Comparison of ENCODE assay signal across 7 mouse cellular contexts in the genomic region with DNA sequence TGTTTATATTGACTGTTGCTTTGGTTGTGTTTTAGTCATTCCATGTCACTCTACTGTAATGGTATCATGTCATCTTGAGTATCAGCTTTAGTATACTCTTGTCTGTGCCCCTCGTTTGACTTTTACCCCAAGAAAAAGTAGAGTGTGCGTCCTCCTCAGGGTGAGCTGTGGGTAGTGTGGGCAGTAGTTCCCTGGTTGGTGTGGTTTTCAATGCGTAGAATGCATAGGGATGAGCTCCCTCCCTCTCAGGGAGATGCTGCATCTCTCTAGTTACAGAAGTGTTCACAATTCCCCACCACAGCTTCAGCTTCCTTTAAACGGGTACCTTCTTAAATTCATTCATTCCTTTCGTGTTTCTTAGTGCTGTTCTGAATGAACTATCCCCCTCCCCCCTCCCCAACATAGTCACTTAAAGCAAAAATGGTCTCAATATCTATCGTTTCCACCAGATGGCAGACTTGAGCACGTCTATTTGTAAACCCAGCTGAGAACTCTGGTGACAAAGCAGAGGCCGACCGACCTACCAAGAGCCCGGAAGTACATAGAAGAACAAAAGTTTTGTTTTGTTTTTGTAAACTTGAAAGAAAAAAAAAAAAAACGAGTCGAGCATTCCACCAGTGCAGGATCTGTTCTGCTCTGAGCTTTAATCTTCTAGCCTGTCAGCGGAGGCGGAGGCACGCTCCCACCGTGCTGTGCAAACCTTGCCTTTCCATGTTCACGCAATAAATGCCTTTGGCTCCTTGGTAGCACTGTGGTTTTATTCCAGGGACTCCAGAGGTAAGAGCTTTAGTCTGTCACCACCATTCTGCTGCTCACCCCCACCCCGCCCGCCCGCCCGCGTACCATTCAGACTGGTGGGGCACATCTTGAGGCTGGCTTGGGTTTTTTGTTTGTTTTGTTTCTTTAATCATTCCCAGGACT. TPM values are rescaled to one million over a fixed set of nuclear protein-coding genes. Genes with fewer than 3 reads are reported as not detected.
DNase-seq lines count a peak whose midpoint lies in the region.

No protein-coding gene starts in this region.

- DNase-seq in CD8-positive naive resting alpha-beta T cell, adult 2 months (ENCODE audit: low read depth in 2 of 2, low spot score in 2 of 2), result peak; percentile 66 to 77
- DNase-seq in Muller cell, postnatal 12 days (ENCODE audit: inconsistent ontology term), result peak; percentile 50
- DNase-seq in embryo, embryonic 9.5 days (ENCODE audit: extremely low spot score), result peak; percentile 66
- DNase-seq in heart, postnatal 36 days, result peak; percentile 22 to 41
- DNase-seq in kidney, postnatal 36 days, result peak; percentile 73 to 76
- peak; percentile 86 for DNase-seq in lung, postnatal 36 days
- DNase-seq in right cerebral cortex, postnatal 4 days, result peak; percentile 40

- intact Hi-C loops in heart, postnatal 36 days (cut with DNase I), result loop anchor here (1.0 kb wide), 1 partner anchor 145 kb away; no protein-coding TSS in a partner anchor

RNA-seq across cellular contexts. Expression of a gene that starts 4.7 kb away (rescaled TPM):
- under 1 TPM in 1 of 2 experiments, not detected in 1; 0.22 TPM for total RNA-seq in heart, postnatal 36 days (2021)

Comparison
In these comparisons a context has a peak if more than half of its experiments do, and no peak if none do; other contexts are left out.
1. Peak in every context shown above with its lines: DNase-seq.
2. DNase-seq: peak in every context shown above with its lines; median percentile 86 in lung, postnatal 36 days; 74 in kidney, postnatal 36 days; 72 in CD8-positive naive resting alpha-beta T cell, adult 2 months; 66 in embryo, embryonic 9.5 days; 50 in Muller cell, postnatal 12 days; 40 in right cerebral cortex, postnatal 4 days; 32 in heart, postnatal 36 days.